Mouse (Mus musculus) Patski (cell line): ENCODE data around the gene Lgals4. TPM values are rescaled to one million over a fixed set of nuclear protein-coding genes. Genes with fewer than 3 reads are reported as not detected.

ENCODE experiments used
- ATAC-seq: fragments of 100-300 bp; one replicate; pipeline ENCODE4 v1.8.0; 2021
- CTCF ChIA-PET: fragments of 350-600 bp; sonication (Branson Sonifier 250); formaldehyde crosslinking; loops from one replicate; lab custom pipeline; 2022; ENCODE audit warnings: inconsistent platforms; lab: Charles Lee
- POLR2A ChIA-PET: fragments of 350-600 bp; sonication (Branson Sonifier 250); formaldehyde crosslinking; loops from one replicate; lab custom pipeline; 2022; ENCODE audit warnings: antibody characterized with exemption, inconsistent platforms; lab: Charles Lee
- DNase-seq: peaks from one replicate; pipeline ENCODE4 v3.0.0-alpha.2; 2011; ENCODE audit warnings: low read depth, low spot score
- H3K27me3 ChIP-seq: fragments of 371-371 bp; one replicate; pipeline ENCODE4 v1.5.1; 2021
- CTCF ChIP-seq: fragments of 100-300 bp; IDR thresholded peaks from one replicate; pipeline ENCODE4 v1.5.1; 2021
- in situ Hi-C: fragments of 300-500 bp; cut with MboI; formaldehyde crosslinking; loops from 3 replicates; pipeline ENCODE4 v1.11.1; 2018; ENCODE audit warnings: low pct_unique_long_range_greater_than_20kb, mixed read lengths
- polyA plus RNA-seq: library from polyadenylated mRNA; unstranded; gene quantifications from one replicate; pipeline ENCODE4 v1.2.3, GENCODE M21; 2021

The Lgals4 gene
- polyA plus RNA-seq, 1 experiment from 2014 or later = 4.1 TPM

DNA sequence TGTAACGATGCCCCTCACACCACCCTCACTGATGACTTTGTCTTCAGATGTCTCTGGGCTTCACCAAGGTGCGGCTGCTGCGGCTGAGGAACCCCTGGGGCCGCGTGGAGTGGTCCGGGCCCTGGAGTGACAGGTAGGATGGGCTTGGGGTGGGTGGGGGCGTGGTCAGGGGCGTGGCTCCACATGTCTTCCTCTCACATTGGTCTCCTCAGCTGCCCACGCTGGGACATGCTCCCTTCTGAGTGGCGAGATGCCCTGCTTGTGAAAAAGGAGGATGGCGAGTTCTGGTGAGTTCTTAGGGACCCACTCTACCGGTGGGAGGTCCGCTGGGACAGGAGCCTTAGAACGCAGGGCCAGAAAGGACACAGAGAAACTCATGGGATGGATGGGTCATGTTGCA is 52.8 kb downstream of the Lgals4 start:
- in situ Hi-C loops = no loop called here
- H3K27me3 ChIP-seq = no peaks in the 10 kb centered on the region
- no peak for TF ChIP-seq CTCF
- CTCF ChIA-PET = no interaction called here
- DNase-seq (no peak), ATAC-seq (no peak)
- POLR2A ChIA-PET = no interaction called here

DNA sequence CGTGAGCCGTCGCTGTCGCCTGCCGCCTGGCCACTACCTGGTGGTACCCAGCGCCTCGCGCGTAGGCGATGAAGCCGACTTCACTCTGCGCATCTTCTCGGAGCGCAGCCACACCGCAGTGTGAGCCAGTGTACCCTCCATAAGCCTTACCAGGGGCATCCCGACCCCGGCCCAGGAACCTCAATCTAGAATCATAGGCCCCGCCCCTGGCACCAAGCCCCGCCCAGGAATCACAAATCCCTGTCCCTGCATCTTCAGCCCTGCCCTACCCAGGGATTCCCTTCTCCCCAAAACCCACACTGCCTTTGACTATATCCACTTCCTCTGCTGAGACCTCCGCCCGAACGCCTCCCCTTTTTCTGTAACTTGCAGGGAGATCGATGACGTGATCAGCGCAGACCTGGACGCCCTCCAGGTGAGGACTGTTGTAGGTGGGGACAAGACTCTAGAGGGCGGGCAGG is 55.1 kb downstream of the Lgals4 start:
- no peak for TF ChIP-seq CTCF
- ATAC-seq = no peak
- POLR2A ChIA-PET = no interaction called here
- H3K27me3 ChIP-seq = no peaks in the 10 kb centered on the region
- in situ Hi-C loops = no loop called here
- no peak for DNase-seq
- CTCF ChIA-PET = interaction anchor here (1.0 kb wide), 1 partner anchor 11 kb away, joined by 3 read pairs; no protein-coding TSS in a partner anchor

Other genes starting within 250 kb of the Lgals4 start
- 79.6 TPM for gene Samd4b, start 235.7 kb upstream of the Lgals4 start, polyA plus RNA-seq
- gene Pak4, start 235.7 kb upstream of the Lgals4 start, polyA plus RNA-seq = 49.3 TPM
- not detected for gene Acp7, start 202.5 kb upstream of the Lgals4 start, polyA plus RNA-seq
- not detected for gene Fbxo27, start 141.0 kb upstream of the Lgals4 start, polyA plus RNA-seq
- 5.9 TPM for gene Fbxo17, start 117.0 kb upstream of the Lgals4 start, polyA plus RNA-seq
- gene Mrps12, start 92.0 kb upstream of the Lgals4 start, polyA plus RNA-seq = 65.8 TPM
- 14.8 TPM for gene Sars2, start 91.9 kb upstream of the Lgals4 start, polyA plus RNA-seq
- gene Ccer2, start 77.7 kb upstream of the Lgals4 start, polyA plus RNA-seq = not detected
- 103 TPM for gene Sirt2, start 67.1 kb upstream of the Lgals4 start, polyA plus RNA-seq
- 37.2 TPM for gene Nfkbib, start 66.3 kb upstream of the Lgals4 start, polyA plus RNA-seq
- gene Rinl, start 44.9 kb upstream of the Lgals4 start, polyA plus RNA-seq = 2.6 TPM
- gene Hnrnpl, start 25.3 kb upstream of the Lgals4 start, polyA plus RNA-seq = 309 TPM
- 208 TPM for gene Ech1, start 8.6 kb upstream of the Lgals4 start, polyA plus RNA-seq
- gene Lgals7, start 30.0 kb downstream of the Lgals4 start, polyA plus RNA-seq = 0.74 TPM
- 0.06 TPM for gene Capn12, start 47.6 kb downstream of the Lgals4 start, polyA plus RNA-seq
- gene Actn4, start 128.5 kb downstream of the Lgals4 start, polyA plus RNA-seq = 485 TPM
- gene Eif3k, start 148.0 kb downstream of the Lgals4 start, polyA plus RNA-seq = 328 TPM
- 4.7 TPM for gene Map4k1, start 148.2 kb downstream of the Lgals4 start, polyA plus RNA-seq